Mouse (Mus musculus) adrenal gland (tissue): ENCODE results near the gene Fev.

Source experiments
- intact Hi-C: fragments of 180-260 bp; cut with DNase I; formaldehyde crosslinking; loops from one replicate; pipeline ENCODE4 v1.15.1; 2025
- microRNA-seq, 2 experiments: library from miRNA; unstranded; fragments of <30 nt; microRNA quantifications; one replicate each; pipeline ENCODE4; 2019

Gene Fev

GRCm38 (mm10) chr1:74833255-74833654 is 52.0 kb downstream of the Fev start:
- intact Hi-C loops, result no loop called here

Small RNA genes lying within 50 kb of the gene (microRNA-seq; reads per million reads assigned to microRNA genes)
- 56,670 to 79,993 reads per million in 2 experiments for gene Mir375
